Mouse (Mus musculus) liver, embryonic 14.5 days (tissue): ENCODE measurements around the gene Baz2b. TPM values are rescaled to one million over a fixed set of nuclear protein-coding genes. Genes with fewer than 3 reads are reported as not detected.

ENCODE experiments used
- ATAC-seq: fragments of 200-750 bp; cut with Nextera tagmentation; 2 replicates; pipeline ENCODE4 v1.8.0; 2017; ENCODE audit warnings: moderate number of reproducible peaks, mild to moderate bottlenecking, moderate library complexity; ENCODE audit not compliant: insufficient read depth
- DNase-seq, 3 experiments: peaks; one replicate each; pipeline ENCODE4 v3.0.0-alpha.2; 2012 to 2013; ENCODE audit warnings: low read depth in 3 of 3, low spot score in 3 of 3
- H3K27ac ChIP-seq: fragments of 300-500 bp; sonication (generic); 2 replicates; pipeline ENCODE4 v1.5.1; 2014; ENCODE audit warnings: moderate library complexity, mild to moderate bottlenecking, control low read depth, inconsistent platforms
- H3K27me3 ChIP-seq: fragments of 300-500 bp; sonication (generic); 2 replicates; pipeline ENCODE4 v1.6.1; 2014; ENCODE audit warnings: mild to moderate bottlenecking, low read length, moderate library complexity; ENCODE audit not compliant: control insufficient read depth, insufficient read depth
- H3K36me3 ChIP-seq: fragments of 300-500 bp; sonication (generic); replicated peaks from 2 replicates; pipeline ENCODE4 v1.6.1; 2014; ENCODE audit warnings: low read depth; ENCODE audit not compliant: control insufficient read depth, insufficient read depth
- H3K4me1 ChIP-seq, 2 experiments: fragments of 200-500 bp in 1 of 2; fragments of 300-500 bp in 1 of 2; sonication (generic) in 1 of 2; replicated peaks; 2 replicates each; pipeline ENCODE4 v1.6.1; 2012 to 2014; ENCODE audit warnings: antibody characterized with exemption in 1 of 2, inconsistent platforms in 1 of 2, low read length in 1 of 2; ENCODE audit not compliant: control insufficient read depth in 2 of 2, insufficient read depth in 2 of 2
- H3K4me2 ChIP-seq: fragments of 300-500 bp; sonication (generic); 2 replicates; pipeline ENCODE4 v1.6.1; 2014; ENCODE audit warnings: low read depth, mild to moderate bottlenecking, control low read depth, moderate library complexity
- H3K4me3 ChIP-seq, 2 experiments: fragments of 200-500 bp in 1 of 2; fragments of 300-500 bp in 1 of 2; sonication (generic) in 1 of 2; 2 replicates each; pipeline ENCODE4 v1.5.1; 2012 to 2014; ENCODE audit warnings: low read depth in 2 of 2, low read length in 2 of 2, mild to moderate bottlenecking in 2 of 2, control low read depth in 1 of 2, inconsistent platforms in 1 of 2, moderate library complexity in 1 of 2; ENCODE audit not compliant: insufficient read depth in 1 of 2
- H3K9ac ChIP-seq: fragments of 300-500 bp; sonication (generic); replicated peaks from 2 replicates; pipeline ENCODE4 v1.6.1; 2014; ENCODE audit warnings: mild to moderate bottlenecking, control low read depth, moderate library complexity
- H3K9me3 ChIP-seq: fragments of 300-500 bp; sonication (generic); 2 replicates; pipeline ENCODE4 v1.6.1; 2016; ENCODE audit warnings: low read length, mixed read lengths; ENCODE audit not compliant: control insufficient read depth
- CTCF ChIP-seq: IDR thresholded peaks from 2 replicates; pipeline ENCODE4 v1.5.1; 2016; ENCODE audit warnings: antibody characterized with exemption, low read depth, control low read depth
- EP300 ChIP-seq: IDR thresholded peaks from 2 replicates; pipeline ENCODE4 v1.6.1; 2016; ENCODE audit warnings: antibody characterized with exemption, low read depth
- WGBS: fragments of 180-500 bp; shearing (Covaris S2); extraction: QIAGEN DNeasy Blood & Tissue Kit; methylation state at CpG from one replicate; pipeline ENCODE4 v1.1.7; 2014; ENCODE audit not compliant: insufficient replicate concordance; 5-methylcytosine and 5-hydroxymethylcytosine counted together
- polyA plus RNA-seq, 2 experiments: library from polyadenylated mRNA; depleted of rRNA in 1 of 2; stranded (reverse) in 1 of 2; unstranded in 1 of 2; fragments of >200 nt; fragmentation: Nextera tagmentation in 1 of 2; extraction: Ambion mirVana in 1 of 2; gene quantifications; 2 replicates each; pipeline versions ENCODE4 v1.2.1 to v1.2.3; 2012 to 2014

Baz2b gene
- polyA plus RNA-seq, 2 experiments: 9.1 to 11.0 TPM

GRCm38 (mm10) chr2:60125049-60126004 is 84.3 kb downstream of the Baz2b start:
- Histone ChIP-seq H3K4me3 (peak overlapping the region; percentile 75 to 84), H3K27me3 (no peaks in the 10 kb centered on the region), H3K9me3 (no peaks in the 10 kb centered on the region), H3K9ac (peak overlapping the region; percentile 90), H3K27ac (peak overlapping the region; percentile 82), H3K4me2 (peak overlapping the region; percentile 89), H3K4me1 (peaks cover 6 to 11% of the 10 kb centered on the region in 2 experiments), H3K36me3 (no peaks in the 10 kb centered on the region)
- DNase-seq (peak; percentile 46 to 61 (median 50)), ATAC-seq (peak; percentile 80)
- no peak for TF ChIP-seq EP300
- TF ChIP-seq CTCF: no peak
- under 1% methylated on average over 63 of the region's 83 CpGs for WGBS

DNA sequence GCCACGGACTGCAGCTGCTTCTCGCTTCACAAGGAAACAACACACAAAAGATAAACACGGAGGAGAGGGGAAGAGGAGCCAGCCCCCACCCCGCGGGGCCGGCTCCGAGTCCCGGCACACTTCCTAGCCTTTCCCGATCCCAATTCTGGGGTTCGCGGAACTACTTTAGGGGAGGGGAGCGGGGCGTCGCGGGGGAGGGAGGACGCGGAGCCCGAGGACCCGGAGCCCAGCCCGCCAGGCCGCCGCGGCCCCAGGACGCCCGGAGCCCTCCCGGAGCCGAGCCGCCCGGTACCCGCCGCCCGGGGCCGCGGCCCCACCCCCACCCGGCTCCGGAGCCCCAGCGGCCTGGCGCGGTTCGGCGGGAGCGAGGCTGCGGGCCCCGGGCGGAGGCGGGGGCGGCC is 85.0 kb downstream of the Baz2b start:
- DNase-seq (no peak), ATAC-seq (peak; percentile 86)
- no peaks in the 10 kb centered on the region for H3K27me3 ChIP-seq
- H3K27ac ChIP-seq: peak overlapping the region; percentile 82
- WGBS: under 1% methylated on average over 46 of the region's 47 CpGs
- no peaks in the 10 kb centered on the region for H3K36me3 ChIP-seq
- H3K4me1 ChIP-seq: peaks cover 6 to 13% of the 10 kb centered on the region in 2 experiments
- TF ChIP-seq CTCF (no peak), EP300 (no peak)
- peak overlapping the region; percentile 75 to 84 for H3K4me3 ChIP-seq
- no peaks in the 10 kb centered on the region for H3K9me3 ChIP-seq
- H3K4me2 ChIP-seq: peak overlapping the region; percentile 89
- H3K9ac ChIP-seq: peak overlapping the region; percentile 90

GRCm38 (mm10) chr2:60123911-60124647 is 85.6 kb downstream of the Baz2b start:
- Histone ChIP-seq H3K9ac (peak overlapping the region; percentile 90), H3K4me2 (peak overlapping the region; percentile 89), H3K4me3 (peak overlapping the region; percentile 75 to 84), H3K9me3 (no peaks in the 10 kb centered on the region), H3K27ac (peak overlapping the region; percentile 82), H3K27me3 (no peaks in the 10 kb centered on the region), H3K36me3 (no peaks in the 10 kb centered on the region), H3K4me1 (peaks cover 6 to 13% of the 10 kb centered on the region in 2 experiments)
- DNase-seq (peak in 1 of 3 experiments; percentile 54), ATAC-seq (peak; percentile 6; the same call in 1 of the 2 replicates)
- 4% methylated on average over 13 of the region's 13 CpGs for WGBS
- no peak for TF ChIP-seq CTCF
- TF ChIP-seq EP300: no peak

- no peaks in the 10 kb centered on the region for H3K27me3 ChIP-seq
- H3K27ac ChIP-seq: no peak overlapping the region
Measured at GRCm38 (mm10) chr2:60123061-60123874, 86.4 kb downstream of the Baz2b start.

More at GRCm38 (mm10) chr2:60123061-60123874, 86.4 kb downstream of the Baz2b start:
- ATAC-seq (no peak), DNase-seq (no peak)
- Histone ChIP-seq H3K36me3 (no peaks in the 10 kb centered on the region), H3K4me2 (peak overlapping the region; percentile 50), H3K4me3 (peak overlapping the region in 1 of 2 experiments; percentile 2; a peak in 1 of 4 replicates), H3K9ac (no peak overlapping the region), H3K9me3 (no peaks in the 10 kb centered on the region), H3K4me1 (peaks cover 6 to 16% of the 10 kb centered on the region in 2 experiments)
- WGBS: 25% methylated on average over 6 of the region's 6 CpGs
- TF ChIP-seq EP300: no peak
- TF ChIP-seq CTCF: no peak
